Mouse (Mus musculus) macrophage (primary cell): ENCODE results near the gene Eps15. TPM values are rescaled to one million over a fixed set of nuclear protein-coding genes. Genes with fewer than 3 reads are reported as not detected.
A peak's percentile ranks its signal among the peaks of the same experiment; 100 is the strongest.
"Not testable (repeated sequence)": the region's sequence is repeated elsewhere in the genome, so short reads cannot be mapped to it uniquely, and the experiment has no call there.

Source experiments
- H3K27ac ChIP-seq: fragments of 350-480 bp; formaldehyde crosslinking; 2 replicates; pipeline ENCODE4 v1.9.0; 2021
- H3K36me3 ChIP-seq: fragments of 350-480 bp; formaldehyde crosslinking; 2 replicates; pipeline ENCODE4 v1.9.0; 2021; ENCODE audit errors: inconsistent target
- H3K4me3 ChIP-seq: fragments of 350-480 bp; formaldehyde crosslinking; 2 replicates; pipeline ENCODE4 v1.9.0; 2021; ENCODE audit errors: inconsistent target
- H3K79me2 ChIP-seq: fragments of 350-480 bp; formaldehyde crosslinking; 2 replicates; pipeline ENCODE4 v1.9.0; 2021; ENCODE audit errors: inconsistent target
- WGBS: methylation state at CpG from one replicate; pipeline ENCODE4 v1.1.7; 2026; ENCODE audit warnings: inconsistent platforms; ENCODE audit not compliant: missing documents; 5-methylcytosine and 5-hydroxymethylcytosine counted together
- polyA plus RNA-seq: library from polyadenylated mRNA; stranded (reverse); fragments of 250-400 nt; gene quantifications from 3 replicates; pipeline ENCODE4 v1.2.4, GENCODE M21; 2018; ENCODE audit warnings: inconsistent platforms

Eps15 gene
- polyA plus RNA-seq, 1 experiment from 2014 or later = 102 TPM

DNA sequence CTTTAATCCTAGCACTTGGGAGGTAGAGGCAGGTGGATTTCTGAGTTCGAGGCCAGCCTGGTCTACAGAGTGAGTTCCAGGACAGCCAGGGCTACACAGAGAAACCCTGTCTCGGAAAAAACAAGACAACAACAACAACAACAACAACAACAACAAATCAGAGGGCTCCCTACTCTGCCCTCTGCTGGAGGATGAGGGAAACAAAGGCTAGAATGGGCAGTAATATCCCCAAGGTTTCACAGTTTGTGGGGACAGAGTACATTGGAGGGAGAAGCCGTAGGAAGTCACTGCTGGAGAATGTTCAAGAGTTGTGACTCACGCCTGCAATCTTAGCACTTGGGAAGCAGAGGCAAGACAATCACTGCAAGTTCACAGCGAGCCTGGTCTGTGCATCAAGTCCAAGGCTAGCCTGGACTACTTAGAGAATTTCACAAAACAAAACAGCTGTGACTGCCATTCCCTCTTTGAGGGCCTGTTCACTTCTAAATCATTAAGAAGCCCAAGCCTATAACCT is 121.2 kb downstream of the Eps15 start:
- 85% methylated on average over 5 of the region's 5 CpGs for WGBS
- Histone ChIP-seq H3K36me3 (no peaks in the 10 kb centered on the region; the same call in 1 of the 2 replicates), H3K27ac (no peak overlapping the region), H3K79me2 (no peaks in the 10 kb centered on the region), H3K4me3 (no peak overlapping the region)

DNA sequence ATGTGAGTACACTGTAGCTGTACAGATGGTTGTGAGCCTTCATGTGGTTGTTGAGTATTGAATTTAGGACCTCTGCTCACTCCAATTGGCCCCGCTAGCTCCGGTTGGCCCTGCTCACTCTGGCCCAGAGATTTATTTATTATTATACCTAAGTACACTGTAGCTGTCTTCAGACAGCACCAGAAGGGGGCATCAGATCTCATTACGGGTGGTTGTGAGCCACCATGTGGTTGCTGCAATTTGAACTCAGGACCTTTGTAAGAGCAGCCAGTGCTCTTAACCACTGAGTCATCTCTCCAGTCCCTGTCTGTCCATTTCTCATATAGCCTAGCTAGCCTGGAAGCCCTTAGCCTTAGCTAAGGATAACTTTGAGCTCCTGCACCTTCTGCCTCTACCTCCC is 124.8 kb downstream of the Eps15 start:
- H3K79me2 ChIP-seq, H3K36me3 ChIP-seq, H3K27ac ChIP-seq, H3K4me3 ChIP-seq: not testable (repeated sequence)
- 92% methylated on average over 3 of the region's 3 CpGs for WGBS

DNA sequence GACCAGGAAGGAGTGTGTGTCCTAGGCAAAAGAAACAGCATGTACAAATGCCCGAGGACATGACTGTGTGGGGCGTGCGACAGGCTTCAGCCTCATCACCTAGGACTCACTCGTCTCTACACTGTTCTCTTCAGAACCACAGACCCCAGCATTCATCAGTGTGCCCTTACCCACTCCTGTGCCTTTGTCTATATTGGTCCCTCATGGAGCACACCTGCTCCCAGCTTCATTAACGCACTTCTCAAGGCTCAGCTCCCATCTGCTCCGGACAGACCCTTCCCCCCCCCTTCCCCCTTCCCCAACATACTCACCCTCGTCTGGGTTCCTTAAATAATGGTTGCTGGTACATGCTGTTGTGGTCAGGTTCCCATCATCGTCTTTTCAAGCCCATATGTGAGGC is 125.3 kb downstream of the Eps15 start:
- no peaks in the 10 kb centered on the region; the same call in 1 of the 2 replicates for H3K36me3 ChIP-seq
- peak overlapping the region; percentile 89 for H3K27ac ChIP-seq
- peak overlapping the region; percentile 54; the same call in 1 of the 2 replicates for H3K4me3 ChIP-seq
- 82% methylated on average over 8 of the region's 8 CpGs for WGBS
- no peaks in the 10 kb centered on the region for H3K79me2 ChIP-seq

DNA sequence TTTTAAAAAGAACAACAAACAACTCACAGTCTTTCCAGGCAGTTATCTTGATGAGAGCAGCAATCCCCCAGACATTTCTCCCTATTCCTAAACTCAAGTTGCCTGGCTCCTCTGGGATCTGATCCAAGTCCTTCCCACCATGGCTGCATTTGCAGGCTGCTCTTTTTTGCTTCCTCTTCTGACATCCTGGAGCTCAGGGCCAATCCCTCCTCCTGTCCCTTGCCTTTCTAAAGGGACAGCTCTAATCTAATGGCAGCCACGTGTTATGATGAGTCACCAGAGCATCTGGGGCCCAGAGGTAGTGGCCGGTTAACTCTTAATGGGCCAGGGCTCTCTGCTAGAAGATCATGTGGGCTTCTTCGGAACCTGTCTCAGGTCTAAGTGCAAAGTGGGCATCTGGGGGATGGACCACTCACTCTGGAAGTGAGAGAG is 126.0 kb downstream of the Eps15 start:
- Histone ChIP-seq H3K27ac (peak overlapping the region; percentile 89), H3K36me3 (no peaks in the 10 kb centered on the region; the same call in 1 of the 2 replicates), H3K79me2 (no peaks in the 10 kb centered on the region), H3K4me3 (peak overlapping the region; percentile 54)
- 0% methylated on average over 3 of the region's 3 CpGs for WGBS

DNA sequence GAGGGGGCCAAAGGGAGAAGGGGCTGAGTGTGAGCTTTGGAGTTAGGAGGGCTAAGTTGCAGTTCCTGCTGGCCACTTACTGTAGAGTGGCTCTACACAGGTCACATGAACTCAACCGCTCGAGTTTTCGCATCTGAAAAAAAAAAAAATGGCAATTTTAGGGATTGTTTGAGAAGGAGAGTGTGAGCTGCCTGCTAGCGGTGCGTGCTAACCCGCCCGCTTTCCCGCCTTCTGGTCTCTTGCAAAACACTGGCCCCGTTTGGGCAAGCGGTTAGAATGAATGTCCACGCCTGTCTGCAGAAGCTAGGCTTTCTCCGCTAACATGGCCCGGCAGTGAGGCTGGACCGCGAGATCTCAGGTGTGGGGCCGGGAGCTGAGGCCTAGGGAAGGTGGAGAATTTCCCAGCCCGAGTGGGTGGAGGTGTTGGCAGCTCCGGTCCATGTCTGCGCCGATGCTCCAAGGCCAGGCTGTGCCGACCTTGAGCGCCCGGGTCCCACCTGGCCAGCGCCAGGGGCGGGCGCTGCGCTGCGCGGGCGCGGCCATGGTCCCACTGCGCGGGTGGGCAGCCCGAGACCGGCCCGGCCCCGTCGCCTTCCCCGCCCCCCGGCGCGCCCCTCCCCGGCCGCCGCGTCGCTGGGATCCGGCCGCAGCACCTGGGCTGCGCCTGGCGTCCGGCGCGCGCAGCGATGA is 126.6 kb downstream of the Eps15 start, which contains the start of gene Ttc39a:
Gene Ttc39a (plus strand): TSS at position 138 of the 690 bp plus-strand sequence.
- Histone ChIP-seq H3K36me3 (no peaks in the 10 kb centered on the region; the same call in 1 of the 2 replicates), H3K79me2 (no peaks in the 10 kb centered on the region), H3K27ac (peak within 1 kb of the TSS; percentile 89), H3K4me3 (peak within 1 kb of the TSS; percentile 54)
- 2% methylated on average over 26 of the region's 56 CpGs for WGBS

DNA sequence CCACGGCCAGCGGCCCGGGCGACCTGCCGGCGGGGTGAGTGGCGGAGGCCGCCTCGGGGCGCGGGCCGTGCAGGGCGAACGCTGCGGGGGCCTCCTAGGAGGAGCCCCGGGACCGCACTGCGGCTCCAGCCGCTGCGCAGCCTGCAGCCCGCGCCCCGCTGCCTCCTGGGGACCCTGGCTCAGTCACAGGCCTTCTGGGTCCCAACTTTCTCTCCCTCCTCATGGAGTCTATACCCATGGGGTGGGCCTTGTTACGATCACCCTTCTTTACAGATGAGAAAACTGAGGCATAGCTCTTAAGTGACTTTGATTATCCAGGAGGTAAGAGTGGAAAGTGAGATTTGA is 127.1 kb downstream of the Eps15 start:
- Histone ChIP-seq H3K36me3 (no peaks in the 10 kb centered on the region; the same call in 1 of the 2 replicates), H3K27ac (no peak overlapping the region), H3K4me3 (no peak overlapping the region; the same call in 1 of the 2 replicates), H3K79me2 (no peaks in the 10 kb centered on the region)
- 11% methylated on average over 24 of the region's 24 CpGs for WGBS

DNA sequence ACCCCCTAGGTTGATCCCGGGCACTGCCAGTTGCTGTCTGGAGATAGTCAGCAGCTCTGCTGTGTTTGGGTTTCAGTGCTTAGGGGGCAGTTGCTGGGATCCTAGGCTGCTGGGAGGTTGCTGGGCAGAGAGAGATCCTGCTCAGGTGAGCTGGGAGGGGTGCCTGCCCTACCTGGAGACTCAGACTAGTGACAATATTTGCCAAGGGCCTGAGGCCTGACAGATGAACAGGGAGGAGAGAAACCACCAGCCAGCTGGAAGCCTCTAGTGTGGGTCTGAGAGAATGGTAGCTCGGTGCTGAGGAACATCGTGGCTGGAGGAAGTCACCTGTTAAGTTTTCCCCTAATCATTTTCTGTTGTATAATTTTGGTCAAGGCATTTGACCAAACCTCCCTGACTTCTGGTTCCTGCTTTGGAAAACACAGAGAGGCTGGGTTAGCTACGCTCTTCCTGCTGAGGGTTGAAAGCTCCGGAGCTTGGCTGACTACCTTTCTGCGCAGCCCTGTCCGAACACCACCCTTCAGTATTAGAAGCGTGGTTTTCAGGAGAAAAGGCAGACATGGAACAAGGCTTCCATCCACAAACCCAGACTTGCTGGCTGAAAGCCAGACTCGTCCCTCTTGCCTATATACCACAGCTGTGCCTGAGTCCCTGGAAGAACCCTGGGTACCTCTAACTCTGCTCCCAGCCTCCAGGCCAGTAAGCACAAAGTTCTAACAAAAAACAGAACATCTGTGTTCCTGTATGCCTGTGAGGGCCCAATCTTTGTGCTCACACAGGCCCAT is 127.8 kb downstream of the Eps15 start:
- 83% methylated on average over 9 of the region's 9 CpGs for WGBS
- no peaks in the 10 kb centered on the region; the same call in 1 of the 2 replicates for H3K36me3 ChIP-seq
- no peak overlapping the region for H3K4me3 ChIP-seq
- H3K27ac ChIP-seq = no peak overlapping the region
- no peaks in the 10 kb centered on the region for H3K79me2 ChIP-seq

DNA sequence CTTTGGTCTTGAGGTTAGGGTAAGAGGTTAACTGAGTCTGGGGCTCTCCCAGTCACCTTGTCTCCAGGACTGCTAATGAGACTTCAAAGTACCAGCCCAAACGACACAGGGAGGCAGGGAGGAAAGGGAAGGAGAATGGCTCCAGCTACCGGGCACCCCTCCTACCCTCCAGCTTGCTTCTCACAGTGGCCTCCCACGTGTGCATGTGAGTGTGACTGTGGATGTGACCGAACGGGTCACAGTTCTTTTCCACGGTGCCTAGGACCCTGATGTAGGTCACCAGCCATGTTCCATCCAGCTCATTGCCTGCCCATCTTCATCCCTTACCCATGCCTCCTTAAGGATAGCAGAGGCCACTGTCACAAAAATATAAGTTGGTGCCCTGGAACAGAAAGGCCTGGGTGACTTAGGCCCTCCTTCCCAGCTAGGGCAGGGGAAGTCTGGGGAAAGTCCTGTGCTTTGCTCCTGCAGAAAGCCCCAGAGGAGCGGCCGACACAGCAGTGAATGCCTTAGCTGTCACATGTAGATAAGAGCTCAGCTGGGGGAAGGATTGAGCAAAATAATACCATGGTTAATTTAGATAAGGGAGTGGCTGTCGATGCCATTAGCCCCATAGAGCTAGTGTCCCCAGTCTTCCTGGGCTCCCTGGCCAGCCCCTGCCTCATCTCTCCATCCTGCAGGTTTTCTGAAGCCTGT is 130.8 kb downstream of the Eps15 start:
- Histone ChIP-seq H3K79me2 (no peaks in the 10 kb centered on the region), H3K27ac (no peak overlapping the region), H3K36me3 (no peaks in the 10 kb centered on the region), H3K4me3 (no peak overlapping the region)
- 85% methylated on average over 6 of the region's 9 CpGs for WGBS

DNA sequence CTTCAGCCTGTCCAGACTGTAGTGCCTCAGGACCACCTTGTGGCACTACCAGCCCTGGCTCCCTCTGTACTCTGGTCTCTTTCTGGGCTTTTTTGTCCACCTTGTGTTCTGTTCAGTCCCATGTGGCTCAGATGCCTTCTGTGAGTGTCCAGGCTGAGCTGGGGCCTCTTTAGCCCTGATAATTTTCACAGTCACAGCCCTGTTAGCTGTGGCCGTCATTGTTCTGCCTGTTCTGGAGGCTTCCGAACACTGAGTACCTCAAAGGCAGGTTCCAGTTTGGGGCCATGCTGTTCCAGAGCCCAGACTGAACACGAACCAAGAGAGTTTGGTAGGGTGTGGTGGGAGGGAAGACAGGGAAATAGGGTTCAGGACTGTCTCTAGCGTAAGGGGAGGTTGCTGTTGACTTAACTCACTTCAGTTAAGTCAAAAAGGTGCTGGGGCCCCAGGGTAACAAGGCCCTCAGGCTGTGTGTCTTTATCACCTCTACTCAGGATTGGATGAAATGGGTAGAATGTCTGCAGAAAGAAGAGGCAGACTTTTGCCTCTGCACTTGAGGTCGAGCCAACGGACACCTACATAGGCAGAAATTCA is 131.4 kb downstream of the Eps15 start:
- Histone ChIP-seq H3K4me3 (no peak overlapping the region), H3K27ac (no peak overlapping the region), H3K36me3 (no peaks in the 10 kb centered on the region), H3K79me2 (no peaks in the 10 kb centered on the region)
- 92% methylated on average over 6 of the region's 6 CpGs for WGBS

DNA sequence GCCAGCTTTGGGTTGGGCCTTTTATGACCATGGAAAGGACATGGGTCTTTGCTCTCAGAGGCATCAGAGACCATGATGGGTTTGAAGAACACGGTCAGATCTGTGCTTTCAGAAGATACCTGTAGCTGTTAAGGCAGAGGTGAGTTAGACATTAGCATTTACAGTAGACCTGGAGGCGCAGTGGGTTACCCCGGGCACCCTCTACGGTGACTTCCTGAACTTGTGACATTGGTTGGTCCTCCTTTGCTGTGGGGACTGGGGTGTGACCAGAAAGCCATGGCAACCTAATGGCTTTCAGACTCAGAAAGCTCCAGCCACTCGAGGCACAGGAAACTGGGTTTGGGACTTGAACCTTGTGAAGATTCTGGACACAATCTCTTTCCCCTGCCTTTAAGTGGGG is 132.2 kb downstream of the Eps15 start:
- WGBS = 83% methylated on average over 5 of the region's 5 CpGs
- H3K36me3 ChIP-seq = no peaks in the 10 kb centered on the region
- no peak overlapping the region for H3K4me3 ChIP-seq
- no peak overlapping the region for H3K27ac ChIP-seq
- H3K79me2 ChIP-seq = no peaks in the 10 kb centered on the region

DNA sequence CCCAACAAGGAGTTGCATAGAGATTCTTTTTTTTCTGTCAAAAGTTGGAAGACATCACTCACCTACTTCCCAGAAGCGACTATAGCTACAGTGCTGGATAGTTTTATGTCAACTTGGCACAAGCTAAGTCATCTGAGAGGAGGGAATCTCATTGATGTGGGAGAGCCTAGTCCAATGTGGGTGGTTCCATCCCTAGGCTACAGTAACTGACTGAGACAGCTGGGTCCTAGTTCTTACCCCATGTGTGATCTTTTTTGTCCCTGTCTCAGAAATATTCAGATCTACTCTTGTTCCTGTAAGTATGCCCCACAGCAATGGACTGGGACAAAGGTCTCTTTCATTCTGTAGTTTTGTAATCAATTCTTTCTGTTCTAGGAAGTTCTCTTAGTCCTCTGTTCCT is 137.9 kb downstream of the Eps15 start:
- Histone ChIP-seq H3K79me2 (no peaks in the 10 kb centered on the region), H3K4me3 (no peak overlapping the region), H3K27ac (no peak overlapping the region), H3K36me3 (no peaks in the 10 kb centered on the region)
- WGBS = 100% methylated on average over 1 of the region's 1 CpGs

DNA sequence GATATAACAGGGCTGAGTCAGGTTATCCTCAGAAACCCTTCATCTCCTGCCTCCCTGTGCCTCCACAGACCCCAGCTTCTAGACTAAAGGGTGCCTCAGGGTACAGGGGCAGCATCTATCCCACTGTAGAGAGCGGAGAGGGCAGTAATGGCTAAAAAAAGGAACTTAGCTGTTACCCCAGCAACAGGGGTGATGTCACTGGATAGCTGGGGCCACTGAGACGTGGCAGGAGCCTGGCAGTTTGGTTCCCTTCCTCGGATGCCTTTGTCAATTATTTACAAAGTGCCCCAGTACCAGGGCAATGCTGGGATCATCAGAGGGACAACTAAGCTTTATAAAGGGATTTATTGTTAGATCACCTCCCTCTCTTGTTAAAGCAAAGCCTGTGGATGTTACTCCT is 138.9 kb downstream of the Eps15 start:
- Histone ChIP-seq H3K79me2 (no peaks in the 10 kb centered on the region), H3K36me3 (no peaks in the 10 kb centered on the region), H3K27ac (no peak overlapping the region), H3K4me3 (no peak overlapping the region)
- WGBS = 3% methylated on average over 3 of the region's 3 CpGs

DNA sequence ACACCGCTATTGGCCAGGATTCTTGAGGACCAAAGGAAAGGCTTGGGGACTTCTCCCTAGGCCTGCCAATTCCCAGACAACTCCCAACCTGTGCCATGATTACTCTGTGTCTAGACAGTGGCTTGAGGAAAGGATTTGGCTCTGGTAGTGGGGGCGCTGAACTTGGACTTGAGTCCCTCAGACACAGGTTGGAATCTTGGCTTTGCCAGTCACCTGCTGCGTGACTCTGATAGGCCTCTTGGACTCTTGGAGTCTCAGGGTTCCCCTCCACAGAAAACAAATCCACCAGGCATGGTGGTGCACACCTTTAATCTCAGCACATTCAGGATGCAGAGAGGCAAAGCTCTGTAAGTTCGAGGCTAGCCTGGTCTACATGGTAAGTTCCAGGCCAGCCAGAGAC is 139.5 kb downstream of the Eps15 start:
- no peaks in the 10 kb centered on the region for H3K36me3 ChIP-seq
- H3K79me2 ChIP-seq = no peaks in the 10 kb centered on the region
- no peak overlapping the region for H3K27ac ChIP-seq
- no peak overlapping the region for H3K4me3 ChIP-seq
- WGBS = 98% methylated on average over 3 of the region's 4 CpGs

DNA sequence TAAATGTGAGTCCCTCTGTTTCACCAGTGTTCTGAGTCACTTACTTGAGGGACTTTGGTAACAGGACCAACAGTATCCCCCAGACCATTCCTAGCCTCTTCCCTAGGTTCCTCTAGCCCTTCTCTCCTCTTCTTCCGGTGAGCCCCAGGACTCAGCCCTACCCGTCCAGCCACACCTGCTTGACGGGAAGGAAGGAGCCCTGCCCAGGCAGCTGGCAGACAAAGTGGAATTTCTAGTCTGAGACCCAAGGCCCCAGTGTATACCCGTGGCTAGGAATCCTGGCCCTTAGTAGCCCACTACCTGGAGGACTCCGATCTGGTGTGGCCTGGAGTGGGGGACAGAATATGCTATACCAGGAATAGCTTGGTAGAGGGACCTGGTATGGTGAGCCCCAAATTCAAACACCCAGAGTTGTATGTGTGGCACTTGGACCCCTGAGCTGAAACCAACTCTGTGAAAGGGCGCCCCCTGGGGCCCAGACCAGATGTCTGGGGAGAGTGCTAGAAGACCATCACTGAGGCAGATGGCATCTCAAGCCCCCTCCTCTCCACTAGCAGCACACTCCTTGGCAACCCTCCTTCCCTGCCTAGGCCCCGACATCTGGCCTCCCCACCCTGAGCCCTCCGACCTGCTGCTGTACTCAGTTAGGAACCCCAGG is 140.2 kb downstream of the Eps15 start:
- Histone ChIP-seq H3K79me2 (no peaks in the 10 kb centered on the region), H3K36me3 (no peaks in the 10 kb centered on the region), H3K4me3 (no peak overlapping the region), H3K27ac (no peak overlapping the region)
- 89% methylated on average over 6 of the region's 8 CpGs for WGBS
